Mouse (Mus musculus): ENCODE results near the gene Nphp3.
A peak's percentile ranks its signal among the peaks of the same experiment; 100 is the strongest.

Gene Nphp3

GRCm38 (mm10) chr9:104064571-104064970, 62.2 kb downstream of the Nphp3 start:
- DNase-seq (ENCODE audit: low read depth, low spot score): no peak

- DNase-seq (ENCODE audit: low read depth, low spot score): no peak
These were observed 67.9 kb downstream of the Nphp3 start for GRCm38 (mm10) chr9:104070241-104070640.

GRCm38 (mm10) chr9:104070863-104071604, 68.7 kb downstream of the Nphp3 start:
- DNase-seq (ENCODE audit: low read depth, low spot score): no peak

- DNase-seq (ENCODE audit: low read depth, low spot score): peak; percentile 46
These were observed 73.5 kb downstream of the Nphp3 start for GRCm38 (mm10) chr9:104075808-104076207.

GRCm38 (mm10) chr9:104078780-104079179, 76.4 kb downstream of the Nphp3 start:
- no peak for DNase-seq (ENCODE audit: low read depth, low spot score)

DNA sequence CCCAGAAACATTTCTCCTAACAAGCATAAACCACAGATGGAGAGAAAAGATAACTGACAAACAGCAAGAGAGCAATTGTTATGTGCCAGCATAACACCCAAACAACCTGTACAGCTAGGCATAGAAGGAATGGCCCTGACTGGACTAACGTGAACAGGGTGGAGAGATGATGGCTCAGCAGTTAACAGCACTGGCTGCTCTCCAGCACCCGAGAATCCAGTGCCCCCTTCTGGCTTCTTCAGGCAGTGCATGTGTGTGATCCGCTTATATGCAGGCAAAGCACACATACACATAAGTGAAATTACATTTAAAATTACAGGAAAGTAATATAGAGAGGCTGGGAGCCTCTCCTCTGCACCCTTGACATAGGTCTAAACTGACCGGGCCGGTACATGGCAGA, 77.0 kb downstream of the Nphp3 start:
- DNase-seq (ENCODE audit: low read depth, low spot score): peak; percentile 37

GRCm38 (mm10) chr9:104080038-104080437, 77.7 kb downstream of the Nphp3 start:
- no peak for DNase-seq (ENCODE audit: low read depth, low spot score)

DNA sequence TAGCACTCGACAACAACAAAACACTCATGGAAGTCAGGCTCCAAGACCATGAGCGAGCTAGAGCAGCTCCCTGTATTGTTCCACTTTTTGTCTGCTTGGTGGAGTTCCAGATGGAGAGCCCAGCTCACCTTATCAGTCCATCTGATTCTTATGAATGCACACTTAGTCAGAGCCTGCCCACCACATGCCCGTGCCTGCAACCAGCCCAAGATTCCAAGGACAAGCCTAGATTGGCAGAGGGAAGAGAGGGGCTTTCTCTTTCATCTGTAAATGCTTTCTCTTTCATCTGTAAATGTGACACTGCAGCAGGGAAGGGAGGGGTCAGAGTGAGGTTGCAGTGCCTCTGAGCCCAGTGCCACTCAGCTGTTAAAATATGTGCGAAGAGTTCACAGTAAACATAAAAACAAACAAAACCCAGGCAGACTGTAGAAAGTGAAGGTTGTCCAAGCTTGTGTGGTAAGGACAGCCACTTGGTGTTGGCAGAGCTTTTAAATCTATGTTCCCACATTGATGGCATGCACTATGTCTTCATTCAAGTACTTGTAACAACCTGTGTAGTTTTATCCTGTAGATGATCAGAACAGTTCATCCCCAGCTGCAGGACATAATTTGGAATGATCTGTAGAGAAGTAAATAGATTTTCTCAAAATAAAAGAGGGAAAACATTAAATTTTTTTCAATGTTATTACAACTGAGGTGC, 83.5 kb downstream of the Nphp3 start:
- no peak for DNase-seq (ENCODE audit: low read depth, low spot score)

- no peak for DNase-seq (ENCODE audit: low read depth, low spot score)
These were observed 86.2 kb downstream of the Nphp3 start for GRCm38 (mm10) chr9:104088555-104088954.

GRCm38 (mm10) chr9:104092945-104093344, 90.6 kb downstream of the Nphp3 start:
- DNase-seq (ENCODE audit: low read depth, low spot score): no peak

All from forelimb bud, embryonic 11.5 days (tissue).